23 mouse cellular contexts compared by ENCODE assay signal in genomic region chr1:23731324-23731723, GRCm38 (mm10). TPM values are rescaled to one million over a fixed set of nuclear protein-coding genes. Genes with fewer than 3 reads are reported as not detected.
DNase-seq lines count a peak whose midpoint lies in the region; ATAC-seq lines count a peak whose summit lies in the region.
"Had no signal": no experiment of that assay in that cellular context is flagged by ENCODE, and none has a peak within 500 bp of the region (broad histone marks: within the 10 kb centered on the region; RNA-seq: fewer than 3 reads in every experiment).

No protein-coding gene starts in this region.

- H3K9me3 ChIP-seq in limb, embryonic 10.5 days (replicated peaks) = no peaks in the 10 kb centered on the region
- H3K9me3 ChIP-seq in heart, embryonic 10.5 days = no peaks in the 10 kb centered on the region
- no peaks in the 10 kb centered on the region for H3K9me3 ChIP-seq in intestine, embryonic 15.5 days
- H3K9me3 ChIP-seq: G1E had no signal

- ATAC-seq in frontal cortex, adult (ENCODE audit: low TSS enrichment) = peak; percentile 97
- ATAC-seq in intestine, embryonic 15.5 days = no peak
- ATAC-seq: activated CD4-positive, CD25-positive, alpha-beta regulatory T cell, adult 4 months; CD4-positive, CD25-positive, alpha-beta regulatory T cell, adult 4 months; Patski had no signal

- 0 out of 2 replicates have a peak, but pooled peaks cover 5% of the 10 kb centered on the region for H3K4me1 ChIP-seq in limb, embryonic 10.5 days
- no peaks in the 10 kb centered on the region for H3K4me1 ChIP-seq in heart, embryonic 10.5 days
- no peaks in the 10 kb centered on the region for H3K4me1 ChIP-seq in intestine, embryonic 15.5 days (replicated peaks)

- 94% methylated on average over 5 of the region's 5 CpGs for WGBS in limb, embryonic 10.5 days
- 87% methylated on average over 5 of the region's 5 CpGs for WGBS in heart, embryonic 10.5 days
- 85% methylated on average over 5 of the region's 5 CpGs for WGBS in intestine, embryonic 15.5 days

- DNase-seq in frontal cortex, adult 2 months (ENCODE audit: extremely low spot score in 1 of 2, low spot score in 1 of 2) = no peak
- peak; percentile 45 for DNase-seq in brain, adult 2 months (ENCODE audit: low read depth, low spot score)
- DNase-seq in limb, embryonic 10.5 days (ENCODE audit: low spot score) = peak; percentile 18
- peak; percentile 39 for DNase-seq in telencephalon, adult 2 months (ENCODE audit: low read depth, low spot score)
- no peak for DNase-seq in heart, embryonic 10.5 days (ENCODE audit: low spot score)
- no peak for DNase-seq in spleen, postnatal 4 days (ENCODE audit: low spot score in 2 of 2)
- DNase-seq: adrenal gland, adult 2 months; adrenal gland, adult 8-10 months; adrenal gland, postnatal 10 days; adrenal gland, postnatal 14 days; adrenal gland, postnatal 25 days; adrenal gland, postnatal 36 days; B cell, adult 2 months; cerebellum, adult 11 months; cerebellum, adult 11-12 months; cerebellum, adult 18-20 months had no signal

- no peak overlapping the region for H3K4me3 ChIP-seq in limb, embryonic 10.5 days
- no peak overlapping the region for H3K4me3 ChIP-seq in heart, embryonic 10.5 days
- no peak overlapping the region for H3K4me3 ChIP-seq in intestine, embryonic 15.5 days (replicated peaks)

- no peak overlapping the region for H3K9ac ChIP-seq in intestine, embryonic 15.5 days

- H3K27me3 ChIP-seq in limb, embryonic 10.5 days (ENCODE audit: low read depth, poor library complexity, severe bottlenecking) = no peaks in the 10 kb centered on the region
- no peaks in the 10 kb centered on the region for H3K27me3 ChIP-seq in heart, embryonic 10.5 days (ENCODE audit: insufficient read depth, poor library complexity, severe bottlenecking)
- H3K27me3 ChIP-seq in intestine, embryonic 15.5 days (replicated peaks) = no peaks in the 10 kb centered on the region
- H3K27me3 ChIP-seq: CH12.LX, Patski had no signal

- H3K36me3 ChIP-seq in limb, embryonic 10.5 days = no peaks in the 10 kb centered on the region
- H3K36me3 ChIP-seq in heart, embryonic 10.5 days = no peaks in the 10 kb centered on the region
- no peaks in the 10 kb centered on the region for H3K36me3 ChIP-seq in intestine, embryonic 15.5 days
- H3K36me3 ChIP-seq: G1E had no signal

- no peak overlapping the region for H3K27ac ChIP-seq in limb, embryonic 10.5 days
- no peak overlapping the region for H3K27ac ChIP-seq in heart, embryonic 10.5 days
- no peak overlapping the region for H3K27ac ChIP-seq in intestine, embryonic 15.5 days

- H3K4me2 ChIP-seq in intestine, embryonic 15.5 days (replicated peaks) = no peak overlapping the region

RNA-seq across cellular contexts. Expression of gene B3gat2, which starts 30.2 kb away (rescaled TPM):
- polyA plus RNA-seq in frontal cortex, adult 2 months (2012; rRNA removed) = 7.3 and 7.9 TPM in 2 replicates
- polyA plus RNA-seq in limb, embryonic 10.5 days (2016; fragmentation: Nextera tagmentation; extraction: Ambion mirVana) = 0.21 and 0.23 TPM in 2 replicates
- polyA plus RNA-seq in heart, embryonic 10.5 days (2016; fragmentation: Nextera tagmentation; extraction: Ambion mirVana) = 0.46 and 0.59 TPM in 2 replicates
- polyA plus RNA-seq in intestine, embryonic 15.5 days (2015; fragmentation: Nextera tagmentation; extraction: Ambion mirVana) = 0.23 and 0.42 TPM in 2 replicates
- polyA plus RNA-seq: adrenal gland, adult 2 months had no signal

Comparison
In these comparisons a context has a peak if more than half of its experiments do, and no peak if none do; other contexts are left out.
1. DNase-seq: peak in brain, adult 2 months (single experiment), limb, embryonic 10.5 days (single experiment) and telencephalon, adult 2 months (single experiment); none in frontal cortex, adult 2 months (0 of 2), heart, embryonic 10.5 days (single experiment) and spleen, postnatal 4 days (0 of 2).